Mouse (Mus musculus) ES-E14 (cell line): ENCODE data around the gene Tpk1. TPM values are rescaled to one million over a fixed set of nuclear protein-coding genes. Genes with fewer than 3 reads are reported as not detected.

Experiments used
- DNase-seq: peaks from one replicate; pipeline ENCODE4 v3.0.0-alpha.2; 2013; ENCODE audit warnings: low read depth, low spot score
- H3K27ac ChIP-seq: 2 replicates; pipeline ENCODE4 v1.5.1; 2012; ENCODE audit warnings: low read depth, mild to moderate bottlenecking, low read length, moderate library complexity, mixed read lengths; ENCODE audit not compliant: poor library complexity, insufficient read depth, severe bottlenecking
- H3K36me3 ChIP-seq: 2 replicates; pipeline ENCODE4 v1.6.1; 2012; ENCODE audit warnings: mild to moderate bottlenecking, low read length, moderate library complexity, mixed read lengths; ENCODE audit not compliant: control insufficient read depth, poor library complexity, insufficient read depth, severe bottlenecking
- H3K4me1 ChIP-seq, 2 experiments: fragments of 150-350 bp in 1 of 2; sonication (generic) in 1 of 2; 2 replicates each; pipeline ENCODE4 v1.6.1; 2012; ENCODE audit warnings: low read length in 2 of 2, mild to moderate bottlenecking in 1 of 2, mixed read lengths in 1 of 2; ENCODE audit not compliant: control insufficient read depth in 2 of 2, insufficient read depth in 2 of 2, poor library complexity in 1 of 2
- H3K4me3 ChIP-seq, 2 experiments: fragments of 150-350 bp in 1 of 2; sonication (generic) in 1 of 2; 2 replicates each; pipeline ENCODE4 v1.5.1; 2012; ENCODE audit warnings: low read length in 2 of 2, low read depth in 1 of 2, mild to moderate bottlenecking in 1 of 2, mixed read lengths in 1 of 2; ENCODE audit not compliant: insufficient read depth in 1 of 2, poor library complexity in 1 of 2, severe bottlenecking in 1 of 2
- H3K9ac ChIP-seq: 2 replicates; pipeline ENCODE4 v1.6.1; 2012; ENCODE audit warnings: low read depth, mild to moderate bottlenecking, low read length, mixed read lengths; ENCODE audit not compliant: poor library complexity, insufficient read depth, severe bottlenecking
- H3K9me3 ChIP-seq: fragments of 150-350 bp; sonication (generic); 2 replicates; pipeline ENCODE4 v1.6.1; 2012; ENCODE audit warnings: low read depth, mild to moderate bottlenecking, low read length; ENCODE audit not compliant: control insufficient read depth, insufficient read depth
- CHD2 ChIP-seq: IDR thresholded peaks from 2 replicates; pipeline ENCODE4 v1.6.1; 2014; ENCODE audit warnings: mild to moderate bottlenecking, low read depth, low read length, inconsistent platforms
- HCFC1 ChIP-seq: IDR thresholded peaks from 2 replicates; pipeline ENCODE4 v1.6.1; 2012; ENCODE audit warnings: low read length, inconsistent platforms, borderline replicate concordance; ENCODE audit not compliant: insufficient read depth
- MAFK ChIP-seq: IDR thresholded peaks from 2 replicates; pipeline ENCODE4 v1.6.1; 2014; ENCODE audit warnings: mild to moderate bottlenecking, low read depth, low read length, inconsistent platforms; ENCODE audit not compliant: insufficient read depth
- ZC3H11A ChIP-seq: IDR thresholded peaks from 2 replicates; pipeline ENCODE4 v1.6.1; 2012; ENCODE audit warnings: low read depth, mild to moderate bottlenecking, inconsistent platforms, low read length, borderline replicate concordance
- ZNF384 ChIP-seq: IDR thresholded peaks from 2 replicates; pipeline ENCODE4 v1.6.1; 2012; ENCODE audit warnings: low read depth, low read length, inconsistent platforms
- in situ Hi-C, 2 experiments: fragments of 600-800 bp; cut with MboI; formaldehyde crosslinking; loops; one replicate each; pipeline ENCODE4 v1.15.1; 2025; ENCODE audit warnings: low sequenced_read_pairs in 2 of 2, inconsistent platforms in 1 of 2; ENCODE audit not compliant: unreplicated experiment in 2 of 2
- total RNA-seq: library from RNA; depleted of rRNA; stranded (reverse); fragments of 300-350 nt; gene quantifications from 2 replicates; pipeline ENCODE4 v1.2.3, GENCODE M21; 2012

Tpk1 gene
- total RNA-seq, 1 experiment = 13.3 TPM

DNA sequence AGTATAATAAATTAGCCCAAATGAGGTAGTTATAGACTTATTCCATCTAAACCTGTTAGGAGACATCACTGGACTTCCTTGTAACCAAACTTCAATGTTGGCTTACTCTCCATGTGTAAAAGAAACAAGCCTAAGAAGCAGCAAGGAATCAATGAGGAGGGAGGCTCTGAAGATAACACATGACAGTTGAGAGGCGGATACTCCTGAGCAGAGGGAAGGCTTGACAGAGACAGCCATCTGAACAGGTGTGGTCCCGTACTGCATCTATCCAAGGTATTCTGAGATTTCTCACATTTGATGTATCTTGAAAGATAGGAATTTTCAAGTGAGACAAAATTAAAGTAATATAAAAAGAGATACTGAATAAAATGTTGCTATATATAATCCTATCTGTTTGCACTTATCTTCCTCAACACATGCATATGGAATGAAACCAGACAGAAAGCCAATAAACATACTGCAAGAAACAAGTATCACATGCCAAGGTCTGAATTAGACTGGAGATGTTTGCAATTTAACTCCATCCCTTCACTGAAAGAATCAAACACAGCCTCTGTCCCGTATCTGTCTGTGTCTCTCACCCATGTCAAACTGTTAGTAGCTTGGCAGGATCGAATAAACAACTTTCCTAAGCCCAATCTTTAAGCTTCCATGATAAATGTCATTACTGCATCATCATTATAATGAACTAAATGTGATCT is 75.1 kb downstream of the Tpk1 start:
- Histone ChIP-seq H3K4me1 (no peaks in the 10 kb centered on the region), H3K4me3 (no peak overlapping the region), H3K27ac (no peak overlapping the region), H3K9me3 (no peaks in the 10 kb centered on the region), H3K36me3 (no peaks in the 10 kb centered on the region), H3K9ac (no peak overlapping the region)
- in situ Hi-C loops = no loop called here
- DNase-seq = no peak
- TF ChIP-seq ZNF384 (no peak), MAFK (no peak), HCFC1 (no peak), CHD2 (no peak), ZC3H11A (no peak)

DNA sequence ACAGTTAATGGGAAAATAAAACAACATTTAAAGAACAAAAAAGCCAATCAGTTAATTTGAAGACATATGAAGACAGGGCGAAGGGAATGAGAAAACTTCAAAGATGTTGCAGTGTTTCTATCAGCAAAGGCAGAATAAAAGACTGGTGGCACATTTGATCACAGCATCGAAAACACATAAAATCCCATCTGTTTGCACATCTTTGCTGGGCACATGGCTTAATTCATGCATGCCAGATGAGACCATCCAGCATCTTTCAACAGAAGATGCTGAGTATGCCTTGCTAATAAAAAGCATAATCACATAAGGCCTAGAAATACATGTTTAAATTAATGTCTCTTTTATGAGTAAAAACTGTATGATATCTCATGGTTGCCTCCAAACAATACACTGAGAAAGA is 80.8 kb downstream of the Tpk1 start:
- in situ Hi-C loops = no loop called here
- TF ChIP-seq ZC3H11A (no peak), HCFC1 (no peak), MAFK (no peak), ZNF384 (no peak)
- Histone ChIP-seq H3K4me1 (no peaks in the 10 kb centered on the region), H3K9ac (no peak overlapping the region), H3K4me3 (no peak overlapping the region), H3K36me3 (no peaks in the 10 kb centered on the region), H3K27ac (no peak overlapping the region), H3K9me3 (no peaks in the 10 kb centered on the region)
- no peak for DNase-seq

DNA sequence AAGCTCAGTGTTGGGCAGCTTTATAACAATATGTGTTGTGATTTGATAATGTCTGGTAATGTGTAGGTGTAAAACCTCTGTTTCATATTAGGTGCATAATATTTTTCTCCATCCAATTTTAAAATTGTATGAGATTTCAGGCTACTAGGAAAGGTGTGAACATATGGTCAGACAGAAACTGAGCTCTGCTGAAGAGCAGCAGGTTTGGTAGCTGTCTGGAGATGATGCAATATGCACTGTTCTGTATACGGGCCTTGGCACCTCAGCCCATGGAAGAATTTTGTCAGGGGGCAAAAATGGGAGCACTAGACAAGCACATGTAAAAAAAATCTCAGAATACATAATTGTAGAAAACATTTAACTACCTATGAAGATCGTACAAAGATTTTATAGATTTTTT is 84.3 kb downstream of the Tpk1 start:
- TF ChIP-seq CHD2 = no peak
- TF ChIP-seq HCFC1 = no peak
- no peak for TF ChIP-seq ZC3H11A
- TF ChIP-seq ZNF384 = no peak
- no peak for TF ChIP-seq MAFK
- no peak overlapping the region for H3K9ac ChIP-seq
- H3K36me3 ChIP-seq = no peaks in the 10 kb centered on the region
- H3K4me3 ChIP-seq = no peak overlapping the region
- in situ Hi-C loops = no loop called here
- DNase-seq = no peak
- no peaks in the 10 kb centered on the region for H3K4me1 ChIP-seq
- H3K9me3 ChIP-seq = no peaks in the 10 kb centered on the region
- H3K27ac ChIP-seq = no peak overlapping the region

DNA sequence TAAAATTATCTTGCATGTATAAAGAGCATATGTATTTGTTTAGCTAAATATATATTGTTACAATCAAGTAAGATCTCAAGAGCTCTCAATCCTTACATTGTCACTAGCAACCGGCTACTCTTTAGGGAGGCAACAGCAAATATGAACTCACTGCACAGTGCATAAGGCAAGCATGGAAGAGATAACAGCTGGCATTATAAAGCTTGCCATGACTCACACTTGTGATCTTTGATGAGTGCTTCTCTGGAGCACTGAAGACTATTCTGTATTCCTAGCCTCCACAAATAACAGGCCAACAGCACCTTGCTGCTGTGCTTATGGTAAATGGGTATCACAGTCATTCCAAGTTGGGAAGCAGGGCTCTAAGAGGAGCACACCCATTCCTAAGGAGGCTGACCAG is 98.2 kb downstream of the Tpk1 start:
- in situ Hi-C loops = no loop called here
- Histone ChIP-seq H3K36me3 (no peaks in the 10 kb centered on the region), H3K4me1 (no peaks in the 10 kb centered on the region)

DNA sequence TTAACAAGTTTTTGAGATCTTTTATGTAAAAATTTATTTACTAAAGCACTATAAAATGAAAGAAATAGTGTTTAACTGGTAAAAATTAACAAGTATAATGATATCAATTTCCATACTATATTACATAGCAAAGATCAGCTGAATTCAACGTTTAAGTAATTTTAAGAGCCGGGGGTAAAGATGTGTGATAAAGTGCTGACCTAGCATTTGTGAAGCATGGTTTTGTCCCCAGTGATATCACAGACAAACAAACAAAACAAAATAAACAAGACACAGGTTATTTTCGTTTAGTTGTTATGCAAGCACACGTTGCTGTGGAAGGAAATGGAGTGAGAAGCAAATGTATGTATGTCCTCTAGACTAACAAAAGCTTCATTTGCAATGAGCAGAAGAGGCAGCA is 103.6 kb downstream of the Tpk1 start:
- no peak overlapping the region for H3K27ac ChIP-seq
- in situ Hi-C loops = no loop called here
- no peak for DNase-seq

More for the DNA sequence above, 98.2 kb downstream of the Tpk1 start:
- no peak for DNase-seq
- TF ChIP-seq HCFC1 (no peak), ZC3H11A (no peak), CHD2 (no peak), MAFK (no peak), ZNF384 (no peak)
- H3K9ac ChIP-seq = no peak overlapping the region
- no peak overlapping the region for H3K27ac ChIP-seq
- H3K9me3 ChIP-seq = no peaks in the 10 kb centered on the region
- H3K4me3 ChIP-seq = no peak overlapping the region

More for the DNA sequence above, 103.6 kb downstream of the Tpk1 start:
- TF ChIP-seq ZNF384 = no peak
- TF ChIP-seq MAFK = peak; percentile 81
- TF ChIP-seq CHD2 = no peak
- TF ChIP-seq HCFC1 = no peak
- no peak for TF ChIP-seq ZC3H11A
- H3K9ac ChIP-seq = no peak overlapping the region
- no peaks in the 10 kb centered on the region for H3K4me1 ChIP-seq
- no peak overlapping the region for H3K4me3 ChIP-seq
- H3K36me3 ChIP-seq = no peaks in the 10 kb centered on the region
- H3K9me3 ChIP-seq = no peaks in the 10 kb centered on the region
